In genomic region chr7:140134033-140134432, GRCm38 (mm10) we compare ENCODE assay signal across 20 mouse cellular contexts. TPM values are rescaled to one million over a fixed set of nuclear protein-coding genes. Genes with fewer than 3 reads are reported as not detected.
DNase-seq lines count a peak whose midpoint lies in the region; ATAC-seq and TF ChIP-seq lines count a peak whose summit lies in the region.
"Not testable (repeated sequence)": the region's sequence is repeated elsewhere in the genome, so short reads cannot be mapped to it uniquely, and the experiment has no call there.
"Had no signal": no experiment of that assay in that cellular context is flagged by ENCODE, and none has a peak within 500 bp of the region (broad histone marks: within the 10 kb centered on the region; RNA-seq: fewer than 3 reads in every experiment).

No protein-coding gene starts in this region.

- H3K27me3 ChIP-seq in G1E (ENCODE audit: insufficient read depth, low read length), result not testable (repeated sequence)

- H3K9me3 ChIP-seq in G1E (replicated peaks), result not testable (repeated sequence)

- H3K4me1 ChIP-seq in G1E (ENCODE audit: insufficient read depth, low read depth, low read length), result peaks cover 64% of the 10 kb centered on the region

- peaks cover 65% of the 10 kb centered on the region for H3K36me3 ChIP-seq in G1E (replicated peaks)

- not testable (repeated sequence) for TF ChIP-seq CTCF in G1E (IDR thresholded peaks at IDR 0.05; ENCODE audit: low read depth, low read length)

- not testable (repeated sequence) for DNase-seq in G1E (ENCODE audit: low spot score)
- peak; percentile 70 for DNase-seq in MEL-GATA-1-ER (ENCODE audit: extremely low read depth, low read depth)

- ATAC-seq in G1E (ENCODE audit: extremely low read depth, insufficient number of reproducible peaks, low FRiP score, poor library complexity, severe bottlenecking), result peak; percentile 64
- ATAC-seq in common myeloid progenitor, adult 5-6 weeks (replicated peaks; ENCODE audit: low read depth, poor library complexity, severe bottlenecking), result peak; percentile 64
- ATAC-seq in hematopoietic stem cell, adult 5-6 weeks (replicated peaks in 1 of 2; ENCODE audit: insufficient read depth in 1 of 2, low FRiP score in 2 of 2, low TSS enrichment in 1 of 2, low read depth in 1 of 2, poor library complexity in 2 of 2, severe bottlenecking in 2 of 2), result peak; percentile 67 to 74
- peak; percentile 38 for ATAC-seq in megakaryocyte progenitor cell, adult 5-6 weeks (replicated peaks; ENCODE audit: poor library complexity)

- H3K4me3 ChIP-seq in G1E (ENCODE audit: low read depth, low read length), result peak overlapping the region; percentile 7; the same call in 1 of the 2 replicates

RNA-seq across cellular contexts. Expression of gene Mtg1, which starts 3.3 kb away (rescaled TPM):
- 29.0 and 41.0 TPM in 2 replicates for total RNA-seq in G1E (2014; fragmentation: Nextera tagmentation)
- 10.2 and 10.5 TPM in 2 replicates for total RNA-seq in G1E (2017)
- 10.5 and 11.2 TPM in 2 replicates for polyA plus RNA-seq in G1E (2012)
- 13.6 and 21.2 TPM in 2 replicates for total RNA-seq in common myeloid progenitor, adult 5-6 weeks (2017)
- total RNA-seq in hematopoietic stem cell, adult 5-6 weeks (2017), result 8.2 and 17.1 TPM in 2 replicates
- total RNA-seq in megakaryocyte progenitor cell, adult 5-6 weeks (2015), result 23.8 and 29.2 TPM in 2 replicates
- 10.4 and 11.4 TPM in 2 replicates for total RNA-seq in megakaryocyte progenitor cell, adult 5-6 weeks (2017)

RNA-seq across cellular contexts. Expression of gene Echs1, which starts 17.8 kb away (rescaled TPM):
- total RNA-seq in G1E (2014; fragmentation: Nextera tagmentation) (32.6 TPM in 2 replicates), G1E (2017) (81.5 and 96.9 TPM in 2 replicates)
- 2.2 and 5.8 TPM in 2 replicates for polyA plus RNA-seq in G1E (2012)
- total RNA-seq in common myeloid progenitor, adult 5-6 weeks (2017), result 59.3 and 73.0 TPM in 2 replicates
- 65.3 and 85.7 TPM in 2 replicates for total RNA-seq in hematopoietic stem cell, adult 5-6 weeks (2017)
- 108 and 109 TPM in 2 replicates for total RNA-seq in megakaryocyte progenitor cell, adult 5-6 weeks (2015)
- 95.5 and 147 TPM in 2 replicates for total RNA-seq in megakaryocyte progenitor cell, adult 5-6 weeks (2017)

RNA-seq across cellular contexts. Expression of gene Paox, which starts 18.4 kb away (rescaled TPM):
- total RNA-seq in G1E (2014; fragmentation: Nextera tagmentation), result 9.4 and 10.5 TPM in 2 replicates
- total RNA-seq in G1E (2017), result 11.4 and 11.7 TPM in 2 replicates
- 3.0 and 6.0 TPM in 2 replicates for polyA plus RNA-seq in G1E (2012)
- total RNA-seq in common myeloid progenitor, adult 5-6 weeks (2017), result 11.1 and 11.4 TPM in 2 replicates
- 11.2 and 14.3 TPM in 2 replicates for total RNA-seq in hematopoietic stem cell, adult 5-6 weeks (2017)
- 26.1 and 31.7 TPM in 2 replicates for total RNA-seq in megakaryocyte progenitor cell, adult 5-6 weeks (2015)
- total RNA-seq in megakaryocyte progenitor cell, adult 5-6 weeks (2017), result 15.7 and 23.4 TPM in 2 replicates
- polyA plus RNA-seq: erythroblast, embryonic 14.5 days had no signal

RNA-seq across cellular contexts. Expression of gene Sprn, which starts 20.6 kb away (rescaled TPM):
- total RNA-seq in G1E (2014; fragmentation: Nextera tagmentation) (not detected in 2 replicates), G1E (2017) (0.11 TPM in 1 of 2 replicates, not detected in the other)
- polyA plus RNA-seq in G1E (2012), result not detected in 2 replicates
- not detected in 2 replicates for total RNA-seq in common myeloid progenitor, adult 5-6 weeks (2017)
- not detected in 2 replicates for total RNA-seq in hematopoietic stem cell, adult 5-6 weeks (2017)
- not detected in 2 replicates for total RNA-seq in megakaryocyte progenitor cell, adult 5-6 weeks (2015)
- total RNA-seq in megakaryocyte progenitor cell, adult 5-6 weeks (2017), result not detected in 2 replicates
- total RNA-seq: CH12.LX had no signal
- polyA plus RNA-seq: CD4-positive, CD25-positive, alpha-beta regulatory T cell, adult 4 months; erythroblast, embryonic 14.5 days had no signal

RNA-seq across cellular contexts. Expression of gene Olfr522, which starts 30.5 kb away (rescaled TPM):
- total RNA-seq in G1E (2014; fragmentation: Nextera tagmentation), result not detected in 2 replicates
- total RNA-seq in G1E (2017), result under 0.01 and 0.05 TPM in 2 replicates
- polyA plus RNA-seq in G1E (2012), result not detected in 2 replicates
- not detected in 2 replicates for total RNA-seq in common myeloid progenitor, adult 5-6 weeks (2017)
- not detected in 2 replicates for total RNA-seq in hematopoietic stem cell, adult 5-6 weeks (2017)
- not detected in 2 replicates for total RNA-seq in megakaryocyte progenitor cell, adult 5-6 weeks (2015)
- not detected in 2 replicates for total RNA-seq in megakaryocyte progenitor cell, adult 5-6 weeks (2017)
- total RNA-seq: adrenal gland, adult 2 months; adrenal gland, postnatal 10 days; adrenal gland, postnatal 25 days; adrenal gland, postnatal 4 days; CH12.LX had no signal
- polyA plus RNA-seq: adrenal gland, adult 2 months; CD4-positive, CD25-positive, alpha-beta regulatory T cell, adult 4 months; cerebellum, adult 2 months; embryonic facial prominence, embryonic 11.5 days; embryonic facial prominence, embryonic 13.5 days; erythroblast, embryonic 14.5 days; forebrain, embryonic 10.5 days; forebrain, embryonic 12.5 days; forebrain, embryonic 14.5 days; forebrain, embryonic 16.5 days; frontal cortex, adult 2 months had no signal
